Comparison of ENCODE assay signal across 8 mouse cellular contexts in genomic region chr13:103774119-103774757, GRCm38 (mm10). TPM values are rescaled to one million over a fixed set of nuclear protein-coding genes. Genes with fewer than 3 reads are reported as not detected.
DNase-seq lines count a peak whose midpoint lies in the region; ATAC-seq lines count a peak whose summit lies in the region.

Gene Srek1 (minus strand): TSS chr13:103774608.

- H3K4me1 ChIP-seq in forebrain, embryonic 11.5 days (replicated peaks; ENCODE audit: control insufficient read depth, insufficient read depth, low read length): peaks cover 3% of the 10 kb centered on the region; the same call in 1 of the 2 replicates
- peaks cover 17% of the 10 kb centered on the region for H3K4me1 ChIP-seq in heart, embryonic 16.5 days (ENCODE audit: control insufficient read depth, insufficient read depth, low read length)
- peaks cover 34% of the 10 kb centered on the region for H3K4me1 ChIP-seq in liver, embryonic 15.5 days (replicated peaks)
- H3K4me1 ChIP-seq in neural tube, embryonic 12.5 days: peaks cover 15% of the 10 kb centered on the region

- H3K9ac ChIP-seq in forebrain, embryonic 11.5 days (ENCODE audit: low read length): peak within 1 kb of the TSS; percentile 92
- peak within 1 kb of the TSS; percentile 89 for H3K9ac ChIP-seq in heart, embryonic 16.5 days (ENCODE audit: low read length)
- H3K9ac ChIP-seq in liver, embryonic 15.5 days: peak within 1 kb of the TSS; percentile 85
- H3K9ac ChIP-seq in neural tube, embryonic 12.5 days: peak within 1 kb of the TSS; percentile 80

- H3K4me2 ChIP-seq in forebrain, embryonic 11.5 days (ENCODE audit: low read depth, low read length, severe bottlenecking): peak within 1 kb of the TSS; percentile 61
- H3K4me2 ChIP-seq in heart, embryonic 16.5 days (ENCODE audit: low read depth, low read length): peak within 1 kb of the TSS; percentile 67
- peak within 1 kb of the TSS; percentile 69 for H3K4me2 ChIP-seq in liver, embryonic 15.5 days
- H3K4me2 ChIP-seq in neural tube, embryonic 12.5 days (replicated peaks): peak within 1 kb of the TSS; percentile 68

- peak; percentile 76 to 78 for DNase-seq in CD8-positive naive resting alpha-beta T cell, adult 2 months (ENCODE audit: low read depth in 2 of 2, low spot score in 2 of 2)
- DNase-seq in c-Kit-positive CD71-negative TER-119-negative erythroid progenitor cells, embryonic 14.5 days (ENCODE audit: low read depth): peak; percentile 74
- DNase-seq in forebrain, embryonic 11.5 days (ENCODE audit: low spot score): peak; percentile 98
- peak; percentile 93 to 97 for DNase-seq in kidney, postnatal 36 days
- DNase-seq in telencephalon, adult 2 months (ENCODE audit: low read depth, low spot score): peak; percentile 89

- peak within 1 kb of the TSS; percentile 72 for H3K4me3 ChIP-seq in forebrain, embryonic 11.5 days (ENCODE audit: low read depth, low read length)
- peak within 1 kb of the TSS; percentile 77 for H3K4me3 ChIP-seq in heart, embryonic 16.5 days (ENCODE audit: low read length)
- H3K4me3 ChIP-seq in liver, embryonic 15.5 days (replicated peaks): peak within 1 kb of the TSS; percentile 90
- peak within 1 kb of the TSS; percentile 54 for H3K4me3 ChIP-seq in neural tube, embryonic 12.5 days

- peak within 1 kb of the TSS; percentile 96 for H3K27ac ChIP-seq in forebrain, embryonic 11.5 days (ENCODE audit: low read depth, low read length)
- H3K27ac ChIP-seq in heart, embryonic 16.5 days (ENCODE audit: low read length): peak within 1 kb of the TSS; percentile 99
- H3K27ac ChIP-seq in liver, embryonic 15.5 days (replicated peaks): peak within 1 kb of the TSS; percentile 96
- H3K27ac ChIP-seq in neural tube, embryonic 12.5 days: peak within 1 kb of the TSS; percentile 85

- WGBS in forebrain, embryonic 11.5 days: 0% methylated on average over 80 of the region's 81 CpGs
- under 1% methylated on average over 81 of the region's 81 CpGs for WGBS in heart, embryonic 16.5 days
- under 1% methylated on average over 81 of the region's 81 CpGs for WGBS in liver, embryonic 15.5 days (ENCODE audit: insufficient replicate concordance)
- WGBS in neural tube, embryonic 12.5 days: under 1% methylated on average over 81 of the region's 81 CpGs

- no peaks in the 10 kb centered on the region for H3K27me3 ChIP-seq in forebrain, embryonic 11.5 days (ENCODE audit: control insufficient read depth, insufficient read depth, low read length)
- no peaks in the 10 kb centered on the region for H3K27me3 ChIP-seq in heart, embryonic 16.5 days (ENCODE audit: control insufficient read depth, insufficient read depth, low read length)
- peaks cover 4% of the 10 kb centered on the region; the same call in 1 of the 2 replicates for H3K27me3 ChIP-seq in liver, embryonic 15.5 days
- no peaks in the 10 kb centered on the region for H3K27me3 ChIP-seq in neural tube, embryonic 12.5 days (replicated peaks)

- ATAC-seq in forebrain, embryonic 11.5 days (replicated peaks; ENCODE audit: low FRiP score): peak; percentile 95
- peak; percentile 95 for ATAC-seq in heart, embryonic 16.5 days (replicated peaks; ENCODE audit: extremely low read depth, insufficient read depth, low FRiP score)
- peak; percentile 96 for ATAC-seq in liver, embryonic 15.5 days (ENCODE audit: insufficient read depth)
- ATAC-seq in neural tube, embryonic 12.5 days (ENCODE audit: low FRiP score, low read depth): peak; percentile 97

- H3K36me3 ChIP-seq in forebrain, embryonic 11.5 days (ENCODE audit: control insufficient read depth, insufficient read depth, low read length): no peaks in the 10 kb centered on the region
- H3K36me3 ChIP-seq in heart, embryonic 16.5 days (ENCODE audit: control insufficient read depth, insufficient read depth): no peaks in the 10 kb centered on the region
- H3K36me3 ChIP-seq in liver, embryonic 15.5 days (replicated peaks): 0 out of 2 replicates have a peak, but pooled peaks cover 5% of the 10 kb centered on the region
- no peaks in the 10 kb centered on the region for H3K36me3 ChIP-seq in neural tube, embryonic 12.5 days

- no peaks in the 10 kb centered on the region for H3K9me3 ChIP-seq in forebrain, embryonic 11.5 days (ENCODE audit: control insufficient read depth, low read length)
- H3K9me3 ChIP-seq in heart, embryonic 16.5 days (replicated peaks; ENCODE audit: control insufficient read depth, low read length): no peaks in the 10 kb centered on the region
- no peaks in the 10 kb centered on the region for H3K9me3 ChIP-seq in liver, embryonic 15.5 days (replicated peaks)
- no peaks in the 10 kb centered on the region for H3K9me3 ChIP-seq in neural tube, embryonic 12.5 days

RNA-seq across cellular contexts. Expression of gene Srek1, which starts in this region (rescaled TPM):
- 109 and 129 TPM in 2 replicates for polyA plus RNA-seq in forebrain, embryonic 11.5 days (2014; fragmentation: Nextera tagmentation; extraction: Ambion mirVana)
- polyA plus RNA-seq in heart, embryonic 16.5 days (2015; fragmentation: Nextera tagmentation; extraction: Ambion mirVana): 42.3 and 45.0 TPM in 2 replicates
- polyA plus RNA-seq in liver, embryonic 15.5 days (2015; fragmentation: Nextera tagmentation; extraction: Ambion mirVana): 16.4 and 18.2 TPM in 2 replicates
- polyA plus RNA-seq in neural tube, embryonic 12.5 days (2016; fragmentation: Nextera tagmentation; extraction: Ambion mirVana): 83.8 and 93.9 TPM in 2 replicates

Comparison
In these comparisons a context has a peak if more than half of its experiments do, and no peak if none do; other contexts are left out.
1. Peak in every context shown above with its lines: DNase-seq, ATAC-seq, H3K4me3 ChIP-seq and H3K27ac ChIP-seq.